Mouse (Mus musculus) midbrain, embryonic 16.5 days (tissue): ENCODE measurements around the gene P2ry14. TPM values are rescaled to one million over a fixed set of nuclear protein-coding genes. Genes with fewer than 3 reads are reported as not detected.
"Not testable (repeated sequence)": the region's sequence is repeated elsewhere in the genome, so short reads cannot be mapped to it uniquely, and the experiment has no call there.

Experiments
- ATAC-seq: fragments of 200-750 bp; cut with Nextera tagmentation; 2 replicates; pipeline ENCODE4 v1.8.0; 2017; ENCODE audit warnings: moderate TSS enrichment
- H3K27ac ChIP-seq: fragments of 300-500 bp; sonication (generic); 2 replicates; pipeline ENCODE4 v1.5.1; 2014; ENCODE audit warnings: mild to moderate bottlenecking, low read length, mixed read lengths
- H3K27me3 ChIP-seq: fragments of 300-500 bp; sonication (generic); 2 replicates; pipeline ENCODE4 v1.6.1; 2014; ENCODE audit warnings: low read depth, low read length, mixed read lengths; ENCODE audit not compliant: control insufficient read depth, insufficient read depth
- H3K36me3 ChIP-seq: fragments of 300-500 bp; sonication (generic); 2 replicates; pipeline ENCODE4 v1.6.1; 2014; ENCODE audit warnings: mild to moderate bottlenecking, low read length, moderate library complexity, mixed read lengths; ENCODE audit not compliant: control insufficient read depth, insufficient read depth
- H3K4me1 ChIP-seq: fragments of 300-500 bp; sonication (generic); 2 replicates; pipeline ENCODE4 v1.6.1; 2014; ENCODE audit warnings: mild to moderate bottlenecking, low read length, mixed read lengths; ENCODE audit not compliant: control insufficient read depth, insufficient read depth
- H3K4me2 ChIP-seq: fragments of 300-500 bp; sonication (generic); 2 replicates; pipeline ENCODE4 v1.6.1; 2014; ENCODE audit warnings: mild to moderate bottlenecking, low read length, mixed read lengths
- H3K4me3 ChIP-seq: fragments of 300-500 bp; sonication (generic); 2 replicates; pipeline ENCODE4 v1.5.1; 2014; ENCODE audit warnings: low read depth, mild to moderate bottlenecking, low read length, moderate library complexity, mixed read lengths
- H3K9ac ChIP-seq: fragments of 300-500 bp; sonication (generic); 2 replicates; pipeline ENCODE4 v1.6.1; 2014; ENCODE audit warnings: low read depth, low read length, mixed read lengths
- H3K9me3 ChIP-seq: fragments of 300-500 bp; sonication (generic); replicated peaks from 2 replicates; pipeline ENCODE4 v1.6.1; 2014; ENCODE audit warnings: mild to moderate bottlenecking, low read length, mixed read lengths; ENCODE audit not compliant: control insufficient read depth, poor library complexity, severe bottlenecking
- WGBS: fragments of 180-500 bp; shearing (Covaris S2); extraction: QIAGEN DNeasy Blood & Tissue Kit; methylation state at CpG from one replicate; pipeline ENCODE4 v1.1.7; 2014; 5-methylcytosine and 5-hydroxymethylcytosine counted together
- polyA plus RNA-seq: library from polyadenylated mRNA; unstranded; fragments of >200 nt; fragmentation: Nextera tagmentation; extraction: Ambion mirVana; gene quantifications from 2 replicates; pipeline ENCODE4 v1.2.1, GENCODE M21; 2015

The P2ry14 gene
- polyA plus RNA-seq, 1 experiment from 2014 or later = 4.7 TPM

DNA sequence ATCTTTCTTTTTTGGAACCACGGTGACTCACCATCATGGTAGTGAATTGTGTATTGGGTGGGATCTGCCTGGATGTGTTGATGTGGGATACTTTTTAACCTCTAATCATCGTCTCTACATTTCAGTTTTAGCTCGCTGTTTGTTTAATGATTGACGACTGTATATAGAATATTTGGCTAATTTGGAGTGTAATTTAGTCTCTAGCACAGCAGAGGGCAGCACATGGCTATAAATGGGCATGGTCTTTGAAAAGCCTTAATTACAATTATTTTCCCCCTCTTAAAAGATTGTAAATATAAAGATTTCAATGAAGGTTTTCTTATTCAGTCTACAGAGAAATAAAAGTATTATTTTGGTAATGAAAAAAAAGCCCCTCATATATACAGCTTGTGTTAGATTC, 76.1 kb downstream of the P2ry14 start:
- no peak for ATAC-seq
- WGBS = 58% methylated on average over 4 of the region's 4 CpGs
- H3K27me3 ChIP-seq = no peaks in the 10 kb centered on the region
- H3K4me3 ChIP-seq = no peak overlapping the region
- H3K36me3 ChIP-seq = no peaks in the 10 kb centered on the region
- no peak overlapping the region for H3K9ac ChIP-seq
- no peaks in the 10 kb centered on the region for H3K9me3 ChIP-seq
- no peaks in the 10 kb centered on the region for H3K4me1 ChIP-seq
- no peak overlapping the region for H3K27ac ChIP-seq
- H3K4me2 ChIP-seq = no peak overlapping the region

GRCm38 (mm10) chr3:59069071-59069470, 84.3 kb downstream of the P2ry14 start:
- H3K27ac ChIP-seq, H3K27me3 ChIP-seq, H3K4me2 ChIP-seq, H3K4me3 ChIP-seq, H3K9me3 ChIP-seq, H3K4me1 ChIP-seq, H3K9ac ChIP-seq, ATAC-seq, H3K36me3 ChIP-seq: not testable (repeated sequence)
- WGBS = 96% methylated on average over 1 of the region's 1 CpGs

GRCm38 (mm10) chr3:59066558-59067294, 86.7 kb downstream of the P2ry14 start:
- no peaks in the 10 kb centered on the region for H3K4me1 ChIP-seq
- no peaks in the 10 kb centered on the region for H3K36me3 ChIP-seq
- ATAC-seq = no peak
- no peak overlapping the region for H3K4me3 ChIP-seq
- H3K9me3 ChIP-seq = no peaks in the 10 kb centered on the region
- WGBS = 79% methylated on average over 8 of the region's 8 CpGs
- no peak overlapping the region for H3K9ac ChIP-seq
- H3K27me3 ChIP-seq = no peaks in the 10 kb centered on the region
- H3K27ac ChIP-seq = no peak overlapping the region
- no peak overlapping the region for H3K4me2 ChIP-seq

- Histone ChIP-seq H3K9me3 (no peaks in the 10 kb centered on the region), H3K4me1 (no peaks in the 10 kb centered on the region), H3K4me2 (no peak overlapping the region), H3K9ac (no peak overlapping the region), H3K36me3 (no peaks in the 10 kb centered on the region), H3K27me3 (no peaks in the 10 kb centered on the region), H3K27ac (no peak overlapping the region), H3K4me3 (no peak overlapping the region)
- ATAC-seq = no peak
- 91% methylated on average over 3 of the region's 3 CpGs for WGBS
Observed at GRCm38 (mm10) chr3:59065937-59066336, 87.5 kb downstream of the P2ry14 start.

Other genes with a start within 250 kb of the P2ry14 start
- gene Med12l, start 147.8 kb downstream of the P2ry14 start, polyA plus RNA-seq = 4.5 and 4.6 TPM in 2 replicates
- 1.2 and 1.5 TPM in 2 replicates for gene Gpr171, start 51.8 kb downstream of the P2ry14 start, polyA plus RNA-seq
- gene Gpr87, start 41.5 kb upstream of the P2ry14 start, polyA plus RNA-seq = 0.14 TPM in 1 of 2 replicates, not detected in the other
- 1.2 and 1.5 TPM in 2 replicates for gene P2ry13, start 57.3 kb upstream of the P2ry14 start, polyA plus RNA-seq
- 4.9 and 6.4 TPM in 2 replicates for gene P2ry12, start 109.3 kb upstream of the P2ry14 start, polyA plus RNA-seq
- gene Igsf10, start 190.8 kb upstream of the P2ry14 start, polyA plus RNA-seq = 2.9 and 3.1 TPM in 2 replicates